Mouse (Mus musculus): ENCODE measurements around the gene Gpr55. TPM values are rescaled to one million over a fixed set of nuclear protein-coding genes. Genes with fewer than 3 reads are reported as not detected.
A peak's percentile ranks its signal among the peaks of the same experiment; 100 is the strongest.

The Gpr55 gene
- polyA plus RNA-seq, 1 experiment, result not detected

DNA sequence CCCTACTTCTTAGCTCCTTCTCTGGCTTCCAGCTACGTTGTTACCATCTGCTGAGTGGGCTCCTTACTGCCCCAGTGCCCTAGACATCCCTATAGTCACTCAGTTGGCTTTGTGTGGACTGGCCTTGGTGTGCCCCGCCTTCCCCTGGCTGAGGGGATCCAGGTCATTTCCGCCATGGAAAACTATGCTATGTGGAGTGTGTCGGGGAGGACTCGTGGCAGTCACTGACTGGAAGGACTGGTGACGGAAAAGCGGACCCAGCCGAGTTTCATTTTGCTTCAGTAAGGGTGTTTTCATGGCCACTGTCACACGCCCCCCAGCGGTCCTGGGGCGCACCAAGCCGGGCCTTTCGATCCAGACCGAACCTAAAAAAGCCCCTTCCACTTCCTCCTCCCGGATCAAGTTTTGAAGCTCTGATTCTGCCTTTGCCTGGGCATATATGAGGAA is 65.4 kb downstream of the Gpr55 start:
- peak overlapping the region; percentile 78 for H3K4me3 ChIP-seq (ENCODE audit: insufficient read depth, low read length)
- TF ChIP-seq POLR2A (IDR thresholded peaks at IDR 0.05; ENCODE audit: borderline replicate concordance, low read depth, low read length) (no peak), CTCF (IDR thresholded peaks at IDR 0.05; ENCODE audit: low read depth, low read length) (peak; percentile 39)
- H3K27ac ChIP-seq (ENCODE audit: insufficient read depth, low read depth, low read length), result peak overlapping the region; percentile 68
- H3K4me1 ChIP-seq (ENCODE audit: control insufficient read depth, insufficient read depth, low read length), result peaks cover 48% of the 10 kb centered on the region

DNA sequence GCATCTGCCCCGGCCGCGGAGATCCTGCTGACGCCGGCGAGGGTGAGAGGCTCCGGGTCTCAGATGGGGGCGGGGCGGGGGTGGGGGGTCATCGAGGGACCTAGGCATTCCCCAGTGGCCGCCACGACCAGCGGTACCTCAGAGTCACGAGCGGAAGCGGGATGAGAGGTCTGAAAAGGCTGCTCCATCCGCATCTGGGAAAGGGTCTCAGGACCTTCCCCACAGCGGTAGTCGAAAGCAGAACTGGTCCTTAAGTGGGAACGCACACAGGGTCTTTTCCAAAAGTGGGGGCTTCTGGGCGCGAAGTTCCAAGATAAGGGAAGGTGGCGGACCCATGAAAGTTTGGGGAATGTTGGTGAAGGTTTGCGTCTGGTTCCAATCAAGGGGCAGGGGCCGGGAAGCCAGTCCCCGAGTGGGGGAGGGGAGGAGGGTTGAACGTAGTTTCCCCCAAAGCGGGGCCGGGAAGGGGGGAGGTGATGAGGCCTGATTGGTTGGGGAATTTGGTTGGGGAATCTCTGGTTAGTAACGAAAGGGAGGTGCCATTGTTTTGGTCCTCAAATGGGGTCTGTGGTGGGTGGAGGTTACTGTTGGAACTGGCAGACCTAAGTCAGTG is 66.0 kb downstream of the Gpr55 start:
- Histone ChIP-seq H3K4me3 (ENCODE audit: insufficient read depth, low read length) (peak overlapping the region; percentile 78), H3K4me1 (ENCODE audit: control insufficient read depth, insufficient read depth, low read length) (peaks cover 43% of the 10 kb centered on the region), H3K27ac (ENCODE audit: insufficient read depth, low read depth, low read length) (peak overlapping the region; percentile 68)
- TF ChIP-seq POLR2A (IDR thresholded peaks at IDR 0.05; ENCODE audit: borderline replicate concordance, low read depth, low read length) (no peak), CTCF (IDR thresholded peaks at IDR 0.05; ENCODE audit: low read depth, low read length) (no peak)

DNA sequence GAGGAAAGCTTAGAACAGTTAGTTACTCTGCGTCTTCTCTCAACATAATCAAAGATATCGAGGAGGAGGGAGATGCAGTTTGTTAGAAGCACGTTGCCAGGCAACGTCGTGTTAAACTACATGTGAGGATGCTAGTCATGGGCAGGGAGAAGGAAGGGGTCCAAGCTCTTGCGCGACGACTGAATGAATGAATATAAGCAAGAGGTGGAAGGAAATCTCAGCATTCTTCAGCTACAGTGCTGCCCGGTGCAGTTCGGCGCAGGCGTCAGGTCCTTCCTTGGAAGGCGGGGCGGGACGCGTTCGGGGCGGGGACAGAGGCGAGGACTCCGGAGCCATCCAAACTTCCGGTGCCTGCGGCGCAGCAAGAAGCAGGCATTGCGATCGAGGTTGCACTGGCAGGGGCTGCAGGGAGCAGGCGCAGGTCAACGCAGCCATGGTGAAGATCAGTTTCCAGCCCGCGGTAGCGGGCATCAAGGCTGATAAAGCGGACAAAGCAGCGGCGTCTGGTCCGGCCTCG is 66.5 kb downstream of the Gpr55 start, which contains the start of gene Itm2c:
TSS of gene Itm2c (plus strand) at position 51 of the 517 bp plus-strand sequence.
- peaks cover 38% of the 10 kb centered on the region for H3K4me1 ChIP-seq (ENCODE audit: control insufficient read depth, insufficient read depth, low read length)
- H3K4me3 ChIP-seq (ENCODE audit: insufficient read depth, low read length), result peak within 1 kb of the TSS; percentile 78
- peak within 1 kb of the TSS; percentile 68 for H3K27ac ChIP-seq (ENCODE audit: insufficient read depth, low read depth, low read length)
- TF ChIP-seq POLR2A (IDR thresholded peaks at IDR 0.05; ENCODE audit: borderline replicate concordance, low read depth, low read length) (0 out of 2 replicates have a peak, but pooled peaks have one; percentile 70), CTCF (IDR thresholded peaks at IDR 0.05; ENCODE audit: low read depth, low read length) (no peak)

Other genes with a start within 250 kb of the Gpr55 start
- gene A630001G21Rik, start 182.4 kb downstream of the Gpr55 start, polyA plus RNA-seq (2012; ENCODE audit: insufficient read depth, insufficient read length, missing spikeins), result 110 and 111 TPM in 2 replicates
- 110 and 119 TPM in 2 replicates for gene Cab39, start 167.6 kb downstream of the Gpr55 start, polyA plus RNA-seq (2012; ENCODE audit: insufficient read depth, insufficient read length, missing spikeins)
- gene Itm2c, start 66.7 kb downstream of the Gpr55 start, polyA plus RNA-seq (2012; ENCODE audit: insufficient read depth, insufficient read length, missing spikeins), result 216 and 219 TPM in 2 replicates
- gene 4933407L21Rik, start 32.5 kb downstream of the Gpr55 start, polyA plus RNA-seq (2012; ENCODE audit: insufficient read depth, insufficient read length, missing spikeins), result not detected in 2 replicates
- gene Spata3, start 55.8 kb upstream of the Gpr55 start, polyA plus RNA-seq (2012; ENCODE audit: insufficient read depth, insufficient read length, missing spikeins), result not detected in 2 replicates
- gene 2810459M11Rik, start 84.9 kb upstream of the Gpr55 start, polyA plus RNA-seq (2012; ENCODE audit: insufficient read depth, insufficient read length, missing spikeins), result not detected in 2 replicates
- 70.2 and 83.4 TPM in 2 replicates for gene Psmd1, start 103.4 kb upstream of the Gpr55 start, polyA plus RNA-seq (2012; ENCODE audit: insufficient read depth, insufficient read length, missing spikeins)
- gene Htr2b, start 151.0 kb upstream of the Gpr55 start, polyA plus RNA-seq (2012; ENCODE audit: insufficient read depth, insufficient read length, missing spikeins), result 0.39 and 0.76 TPM in 2 replicates
- gene Gm21972, start 172.6 kb upstream of the Gpr55 start, polyA plus RNA-seq (2012; ENCODE audit: insufficient read depth, insufficient read length, missing spikeins), result not detected in 2 replicates
- gene Armc9, start 193.8 kb upstream of the Gpr55 start, polyA plus RNA-seq (2012; ENCODE audit: insufficient read depth, insufficient read length, missing spikeins), result 3.1 and 4.8 TPM in 2 replicates

All from bone marrow macrophage, adult 2 months (primary cell).